ENCODE assay signal across 17 mouse cellular contexts in genomic region chr12:112559671-112560070, GRCm38 (mm10). TPM values are rescaled to one million over a fixed set of nuclear protein-coding genes. Genes with fewer than 3 reads are reported as not detected.
DNase-seq lines count a peak whose midpoint lies in the region; TF ChIP-seq lines count a peak whose summit lies in the region.
"Had no signal": no experiment of that assay in that cellular context is flagged by ENCODE, and none has a peak within 500 bp of the region (broad histone marks: within the 10 kb centered on the region; RNA-seq: fewer than 3 reads in every experiment).

No protein-coding gene starts in this region.

- H3K27me3 ChIP-seq in heart, embryonic 10.5 days (ENCODE audit: insufficient read depth, poor library complexity, severe bottlenecking) = peaks cover 16% of the 10 kb centered on the region; the same call in 1 of the 2 replicates

- peaks cover 16% of the 10 kb centered on the region for H3K4me1 ChIP-seq in heart, embryonic 10.5 days
- H3K4me1 ChIP-seq in brown adipose tissue, adult 24 weeks (ENCODE audit: control insufficient read depth, insufficient read depth, insufficient read length, low read length) = peaks cover 27% of the 10 kb centered on the region

- H3K9me3 ChIP-seq in heart, embryonic 10.5 days = no peaks in the 10 kb centered on the region
- H3K9me3 ChIP-seq: limb, embryonic 10.5 days had no signal

- TF ChIP-seq CTCF in layer of hippocampus, adult 2 months (conservative IDR thresholded peaks at IDR 0.05) = no peak

- peak overlapping the region; percentile 53; the same call in 1 of the 2 replicates for H3K27ac ChIP-seq in heart, embryonic 10.5 days
- 0 out of 2 replicates have a peak overlapping the region, but pooled peaks have one; percentile 46 for H3K27ac ChIP-seq in layer of hippocampus, adult 2 months
- peak overlapping the region; percentile 93 for H3K27ac ChIP-seq in brown adipose tissue, adult 24 weeks (replicated peaks; ENCODE audit: low read depth, low read length)
- H3K27ac ChIP-seq: left cerebral cortex, adult 2 months; limb, embryonic 10.5 days; liver, embryonic 14.5 days had no signal

- 60% methylated on average over 6 of the region's 6 CpGs for WGBS in heart, embryonic 10.5 days

- DNase-seq in heart, embryonic 10.5 days (ENCODE audit: low spot score) = no peak
- DNase-seq in heart, adult 11 months = no peak
- DNase-seq in layer of hippocampus, adult 2 months (ENCODE audit: low spot score in 2 of 2) = no peak
- no peak for DNase-seq in layer of hippocampus, adult 8-10 months (ENCODE audit: low spot score in 2 of 2)
- DNase-seq in fat pad, adult 2 months (ENCODE audit: extremely low read depth, low read depth, low spot score) = peak; percentile 61
- no peak for DNase-seq in c-Kit-positive CD71-positive TER-119-positive erythroid progenitor cells, embryonic 14.5 days (ENCODE audit: low spot score)
- DNase-seq: cerebellum, adult 2 months; layer of hippocampus, adult 9-11 months; right cerebral cortex, postnatal 14 days had no signal

- H3K36me3 ChIP-seq in heart, embryonic 10.5 days = no peaks in the 10 kb centered on the region
- H3K36me3 ChIP-seq: limb, embryonic 10.5 days had no signal

- no peak overlapping the region for H3K4me3 ChIP-seq in heart, embryonic 10.5 days
- H3K4me3 ChIP-seq in layer of hippocampus, adult 2 months = no peak overlapping the region
- no peak overlapping the region for H3K4me3 ChIP-seq in brown adipose tissue, adult 24 weeks (ENCODE audit: insufficient read depth, low read depth, low read length)
- H3K4me3 ChIP-seq: left cerebral cortex, adult 2 months; limb, embryonic 10.5 days; myocyte had no signal

RNA-seq across cellular contexts. Expression of gene Inf2, which starts 28.9 kb away (rescaled TPM):
- polyA plus RNA-seq in heart, embryonic 10.5 days (2016; fragmentation: Nextera tagmentation; extraction: Ambion mirVana) = 3.5 and 5.6 TPM in 2 replicates
- total RNA-seq in layer of hippocampus, adult 2 months (2021) = 100 to 1,000 TPM; 131 to 138 TPM
- total RNA-seq in layer of hippocampus, adult 8-10 months (2022) = 100 to 1,000 TPM; 111 to 121 (median 115) TPM
- polyA plus RNA-seq in brown adipose tissue, adult 24 weeks (2012; ENCODE audit: insufficient read depth, insufficient read length, missing spikeins) = 12.9 and 13.5 TPM in 2 replicates

RNA-seq across cellular contexts. Expression of gene Tmem179, which starts 43.1 kb away (rescaled TPM):
- polyA plus RNA-seq in heart, embryonic 10.5 days (2016; fragmentation: Nextera tagmentation; extraction: Ambion mirVana) = 1.2 and 1.5 TPM in 2 replicates
- total RNA-seq in layer of hippocampus, adult 2 months (2021) = 100 to 1,000 TPM; 116 to 121 TPM
- 100 to 1,000 TPM; 118 to 128 (median 123) TPM for total RNA-seq in layer of hippocampus, adult 8-10 months (2022)
- polyA plus RNA-seq in brown adipose tissue, adult 24 weeks (2012; ENCODE audit: insufficient read depth, insufficient read length, missing spikeins) = not detected in 2 replicates
- total RNA-seq: gastrocnemius, adult 18-20 months; hematopoietic stem cell, adult 5-6 weeks had no signal
- polyA plus RNA-seq: limb, embryonic 10.5 days; lung, postnatal 0 days had no signal
